Mouse (Mus musculus) heart, postnatal 0 days (tissue): ENCODE measurements around the gene Ccl12.

ENCODE experiments used
- CTCF ChIP-seq: IDR thresholded peaks from 2 replicates; pipeline ENCODE4 v1.5.1; 2016; ENCODE audit warnings: antibody characterized with exemption, control low read depth, low read depth
- EP300 ChIP-seq: IDR thresholded peaks from 2 replicates; pipeline ENCODE4 v1.6.1; 2016; ENCODE audit warnings: antibody characterized with exemption, low read depth

DNA sequence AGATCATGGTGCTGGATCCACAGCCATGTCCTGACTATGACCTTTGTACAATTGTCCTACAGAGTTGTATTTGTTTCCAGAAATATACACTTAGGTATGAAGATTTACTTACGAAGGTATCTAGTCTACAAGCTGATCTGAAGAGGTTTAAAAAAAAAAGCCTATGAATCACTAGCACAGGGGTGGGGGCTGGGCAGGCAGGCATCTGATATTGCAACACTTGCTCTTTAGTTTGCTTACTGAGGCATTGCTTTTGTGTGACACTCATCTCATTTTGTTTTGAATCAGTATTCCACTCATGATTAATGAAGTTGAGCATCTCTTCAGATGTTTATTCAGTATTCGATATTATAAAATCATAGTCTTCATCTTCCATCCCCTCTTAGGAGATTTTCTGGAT lies 34.6 kb downstream of the Ccl12 start:
- TF ChIP-seq CTCF (no peak), EP300 (no peak)
